8 mouse cellular contexts compared by ENCODE assay signal in the genomic region with DNA sequence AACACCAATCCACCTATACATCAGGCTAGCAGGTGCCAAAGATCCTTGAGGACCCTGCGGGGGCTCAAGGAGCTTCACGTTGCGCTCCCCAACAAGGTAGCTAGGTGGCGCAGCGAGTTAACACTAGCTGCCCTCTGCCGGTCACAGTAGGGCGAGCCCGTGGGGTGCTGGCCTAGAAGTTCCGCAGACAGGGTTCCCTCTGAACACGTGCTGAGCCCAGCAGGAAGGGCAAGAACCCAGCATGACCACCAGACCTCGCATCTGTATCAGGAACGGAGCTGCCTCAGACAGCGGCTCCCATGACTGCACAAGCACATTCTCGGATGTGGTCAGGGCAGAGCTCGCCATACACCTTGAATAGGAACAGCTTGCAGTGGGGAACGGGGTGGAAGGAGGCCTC. TPM values are rescaled to one million over a fixed set of nuclear protein-coding genes. Genes with fewer than 3 reads are reported as not detected.
DNase-seq lines count a peak whose midpoint lies in the region; ATAC-seq and TF ChIP-seq lines count a peak whose summit lies in the region.

No protein-coding gene starts in this region.

- ATAC-seq in embryonic facial prominence, embryonic 13.5 days (ENCODE audit: insufficient number of reproducible peaks, insufficient read depth, low FRiP score, low TSS enrichment, low read depth): no peak
- peak; percentile 76 for ATAC-seq in liver, embryonic 12.5 days
- peak; percentile 30 for ATAC-seq in stomach, embryonic 16.5 days (ENCODE audit: insufficient read depth, low FRiP score)

- H3K4me3 ChIP-seq in C2C12 (ENCODE audit: insufficient read depth, poor library complexity, severe bottlenecking): no peak overlapping the region
- no peak overlapping the region for H3K4me3 ChIP-seq in embryonic facial prominence, embryonic 13.5 days
- H3K4me3 ChIP-seq in kidney, adult 2 months (ENCODE audit: insufficient read depth, low read depth, low read length): no peak overlapping the region
- peak overlapping the region; percentile 36 for H3K4me3 ChIP-seq in liver, embryonic 12.5 days
- no peak overlapping the region for H3K4me3 ChIP-seq in stomach, embryonic 16.5 days (replicated peaks; ENCODE audit: low read length)

- H3K27ac ChIP-seq in embryonic facial prominence, embryonic 13.5 days: peak overlapping the region; percentile 99
- no peak overlapping the region for H3K27ac ChIP-seq in kidney, adult 2 months (ENCODE audit: insufficient read depth, low read depth, low read length)
- H3K27ac ChIP-seq in liver, embryonic 12.5 days: no peak overlapping the region
- no peak overlapping the region for H3K27ac ChIP-seq in stomach, embryonic 16.5 days (ENCODE audit: low read length)

- peaks cover 89% of the 10 kb centered on the region for H3K4me1 ChIP-seq in embryonic facial prominence, embryonic 13.5 days
- peaks cover 3% of the 10 kb centered on the region; the same call in 1 of the 2 replicates for H3K4me1 ChIP-seq in kidney, adult 2 months (ENCODE audit: control insufficient read depth, insufficient read depth, low read length)
- peaks cover 71% of the 10 kb centered on the region for H3K4me1 ChIP-seq in liver, embryonic 12.5 days
- peaks cover 59% of the 10 kb centered on the region for H3K4me1 ChIP-seq in stomach, embryonic 16.5 days (ENCODE audit: control insufficient read depth, insufficient read depth, low read length)

- H3K9me3 ChIP-seq in embryonic facial prominence, embryonic 13.5 days: no peaks in the 10 kb centered on the region
- H3K9me3 ChIP-seq in liver, embryonic 12.5 days (replicated peaks): no peaks in the 10 kb centered on the region
- H3K9me3 ChIP-seq in stomach, embryonic 16.5 days (replicated peaks; ENCODE audit: control insufficient read depth, low read length): no peaks in the 10 kb centered on the region

- H3K27me3 ChIP-seq in C2C12 (ENCODE audit: control insufficient read depth, insufficient read depth, insufficient read length): no peaks in the 10 kb centered on the region
- H3K27me3 ChIP-seq in embryonic facial prominence, embryonic 13.5 days: peaks cover 40% of the 10 kb centered on the region
- H3K27me3 ChIP-seq in kidney, adult 2 months (replicated peaks; ENCODE audit: control insufficient read depth, insufficient read depth, low read length): no peaks in the 10 kb centered on the region
- H3K27me3 ChIP-seq in liver, embryonic 12.5 days (replicated peaks): peaks cover 80% of the 10 kb centered on the region
- H3K27me3 ChIP-seq in stomach, embryonic 16.5 days (ENCODE audit: control insufficient read depth, insufficient read depth, low read length): no peaks in the 10 kb centered on the region

- peak; percentile 99 for TF ChIP-seq CTCF in C2C12 (IDR thresholded peaks at IDR 0.05; ENCODE audit: control insufficient read depth, insufficient read depth, insufficient read length)
- TF ChIP-seq CTCF in kidney, adult 2 months (conservative IDR thresholded peaks at IDR 0.05; ENCODE audit: insufficient read depth, insufficient read length, low read depth, low read length): peak; percentile 98

- WGBS in embryonic facial prominence, embryonic 13.5 days: 3% methylated on average over 16 of the region's 16 CpGs
- WGBS in kidney, adult 2 months: 7% methylated on average over 16 of the region's 16 CpGs
- 4% methylated on average over 16 of the region's 16 CpGs for WGBS in liver, embryonic 12.5 days (ENCODE audit: insufficient replicate concordance)
- 6% methylated on average over 16 of the region's 16 CpGs for WGBS in stomach, embryonic 16.5 days

- peak; percentile 72 to 85 for DNase-seq in adrenal gland, postnatal 36 days
- peak; percentile 81 for DNase-seq in heart, adult 8-10 months (ENCODE audit: low spot score)
- DNase-seq in kidney, adult 2 months: peak; percentile 79
- DNase-seq in naive thymus-derived CD4-positive, alpha-beta T cell, adult 2 months (ENCODE audit: low read depth): peak; percentile 89

- no peaks in the 10 kb centered on the region for H3K79me3 ChIP-seq in C2C12 (ENCODE audit: low read depth)

- peak overlapping the region; percentile 2 for H3ac ChIP-seq in C2C12 (ENCODE audit: control insufficient read depth, insufficient read length, low read depth)

- TF ChIP-seq POLR2A in kidney, adult 2 months (IDR thresholded peaks at IDR 0.05; ENCODE audit: low read depth, low read length): no peak

- peaks cover 84% of the 10 kb centered on the region for H3K79me2 ChIP-seq in C2C12 (ENCODE audit: control insufficient read depth, insufficient read depth)

- peak overlapping the region; percentile 43 for H3K4me2 ChIP-seq in embryonic facial prominence, embryonic 13.5 days
- H3K4me2 ChIP-seq in liver, embryonic 12.5 days: peak overlapping the region; percentile 71
- H3K4me2 ChIP-seq in stomach, embryonic 16.5 days (ENCODE audit: low read depth, low read length): peak overlapping the region; percentile 41

- H3K36me3 ChIP-seq in C2C12 (ENCODE audit: control insufficient read depth, insufficient read depth): peaks cover 9% of the 10 kb centered on the region
- H3K36me3 ChIP-seq in embryonic facial prominence, embryonic 13.5 days: no peaks in the 10 kb centered on the region
- no peaks in the 10 kb centered on the region for H3K36me3 ChIP-seq in kidney, adult 2 months (ENCODE audit: control insufficient read depth, insufficient read depth, low read length)
- H3K36me3 ChIP-seq in liver, embryonic 12.5 days: no peaks in the 10 kb centered on the region
- H3K36me3 ChIP-seq in stomach, embryonic 16.5 days (ENCODE audit: control insufficient read depth, insufficient read depth, low read length): no peaks in the 10 kb centered on the region

- H3K9ac ChIP-seq in embryonic facial prominence, embryonic 13.5 days: peak overlapping the region; percentile 52; the same call in 1 of the 2 replicates
- H3K9ac ChIP-seq in liver, embryonic 12.5 days: peak overlapping the region; percentile 57
- peak overlapping the region; percentile 57 for H3K9ac ChIP-seq in stomach, embryonic 16.5 days (ENCODE audit: low read length)

TF ChIP-seq in C2C12, 6 proteins besides CTCF, POLR2A, EP300 and RAD21:
- TF ChIP-seq MYOD1 (IDR thresholded peaks at IDR 0.05; ENCODE audit: control insufficient read depth, insufficient read length, low read depth) (no peak), USF1 (IDR thresholded peaks at IDR 0.05; ENCODE audit: low read depth) (peak; percentile 52), FOSL1 (IDR thresholded peaks at IDR 0.05; ENCODE audit: insufficient read depth, low read length, poor library complexity, severe bottlenecking) (no peak), MAX (IDR thresholded peaks at IDR 0.05) (peak; percentile 91)
TF ChIP-seq in C2C12: peak in this region for 2.

RNA-seq across cellular contexts. Expression of gene G430095P16Rik, which starts 14.8 kb away (rescaled TPM):
- 2.9 TPM for polyA plus RNA-seq in C2C12 (2012; fragmentation: generic; extraction: Trizol)
- under 1 TPM in 1 of 2 experiments, not detected in 1; 0.46 TPM for total RNA-seq in adrenal gland, postnatal 36 days (2021)
- polyA plus RNA-seq in embryonic facial prominence, embryonic 13.5 days (2015; fragmentation: Nextera tagmentation; extraction: Ambion mirVana): 6.1 and 6.2 TPM in 2 replicates
- total RNA-seq in heart, adult 8-10 months (2022): under 1 TPM in 1 of 4 experiments, not detected in 3; 0.66 TPM
- 0.65 and 0.81 TPM in 2 replicates for polyA plus RNA-seq in kidney, adult 2 months (2012; rRNA removed)
- 11.0 and 12.0 TPM in 2 replicates for polyA plus RNA-seq in liver, embryonic 12.5 days (2016; fragmentation: Nextera tagmentation; extraction: Ambion mirVana)
- 3.2 and 4.1 TPM in 2 replicates for polyA plus RNA-seq in stomach, embryonic 16.5 days (2015; fragmentation: Nextera tagmentation; extraction: Ambion mirVana)

RNA-seq across cellular contexts. Expression of gene Lyl1, which starts 36.4 kb away (rescaled TPM):
- polyA plus RNA-seq in C2C12 (2012; fragmentation: generic; extraction: Trizol): 0.04 TPM
- 1 to 10 TPM; 2.5 to 2.9 TPM for total RNA-seq in adrenal gland, postnatal 36 days (2021)
- polyA plus RNA-seq in embryonic facial prominence, embryonic 13.5 days (2015; fragmentation: Nextera tagmentation; extraction: Ambion mirVana): 4.8 and 4.9 TPM in 2 replicates
- 1 to 10 TPM; 3.5 to 4.8 (median 4.3) TPM for total RNA-seq in heart, adult 8-10 months (2022)
- 3.2 and 4.1 TPM in 2 replicates for polyA plus RNA-seq in kidney, adult 2 months (2012; rRNA removed)
- 82.3 and 83.1 TPM in 2 replicates for polyA plus RNA-seq in liver, embryonic 12.5 days (2016; fragmentation: Nextera tagmentation; extraction: Ambion mirVana)
- polyA plus RNA-seq in stomach, embryonic 16.5 days (2015; fragmentation: Nextera tagmentation; extraction: Ambion mirVana): 6.0 and 8.3 TPM in 2 replicates

RNA-seq across cellular contexts. Expression of gene Nacc1, which starts 49.9 kb away (rescaled TPM):
- 81.5 TPM for polyA plus RNA-seq in C2C12 (2012; fragmentation: generic; extraction: Trizol)
- 10 to 100 TPM; 73.9 to 80.0 TPM for total RNA-seq in adrenal gland, postnatal 36 days (2021)
- polyA plus RNA-seq in embryonic facial prominence, embryonic 13.5 days (2015; fragmentation: Nextera tagmentation; extraction: Ambion mirVana): 16.3 and 16.6 TPM in 2 replicates
- total RNA-seq in heart, adult 8-10 months (2022): 10 to 100 TPM; 26.7 to 36.0 (median 33.4) TPM
- polyA plus RNA-seq in kidney, adult 2 months (2012; rRNA removed): 85.8 and 93.9 TPM in 2 replicates
- polyA plus RNA-seq in liver, embryonic 12.5 days (2016; fragmentation: Nextera tagmentation; extraction: Ambion mirVana): 12.5 and 12.9 TPM in 2 replicates
- polyA plus RNA-seq in stomach, embryonic 16.5 days (2015; fragmentation: Nextera tagmentation; extraction: Ambion mirVana): 14.4 and 14.5 TPM in 2 replicates

RNA-seq across cellular contexts. Expression of gene Trmt1, which starts 51.5 kb away (rescaled TPM):
- polyA plus RNA-seq in C2C12 (2012; fragmentation: generic; extraction: Trizol): 117 TPM
- total RNA-seq in adrenal gland, postnatal 36 days (2021): 10 to 100 TPM; 63.8 to 83.7 TPM
- polyA plus RNA-seq in embryonic facial prominence, embryonic 13.5 days (2015; fragmentation: Nextera tagmentation; extraction: Ambion mirVana): 71.3 and 78.6 TPM in 2 replicates
- 10 to 100 TPM; 30.9 to 41.7 (median 38.5) TPM for total RNA-seq in heart, adult 8-10 months (2022)
- polyA plus RNA-seq in kidney, adult 2 months (2012; rRNA removed): 73.7 and 98.9 TPM in 2 replicates
- 57.3 and 62.0 TPM in 2 replicates for polyA plus RNA-seq in liver, embryonic 12.5 days (2016; fragmentation: Nextera tagmentation; extraction: Ambion mirVana)
- 53.7 and 54.1 TPM in 2 replicates for polyA plus RNA-seq in stomach, embryonic 16.5 days (2015; fragmentation: Nextera tagmentation; extraction: Ambion mirVana)
